Comparison of ENCODE assay signal across 11 mouse cellular contexts in genomic region chr11:19007068-19007467, GRCm38 (mm10). TPM values are rescaled to one million over a fixed set of nuclear protein-coding genes. Genes with fewer than 3 reads are reported as not detected.
DNase-seq lines count a peak whose midpoint lies in the region; ATAC-seq and TF ChIP-seq lines count a peak whose summit lies in the region.
"Had no signal": no experiment of that assay in that cellular context is flagged by ENCODE, and none has a peak within 500 bp of the region (broad histone marks: within the 10 kb centered on the region; RNA-seq: fewer than 3 reads in every experiment).

No protein-coding gene starts in this region.

- H3K36me3 ChIP-seq in liver, postnatal 0 days (replicated peaks; ENCODE audit: insufficient read depth, low read length): 0 out of 2 replicates have a peak, but pooled peaks cover 4% of the 10 kb centered on the region
- H3K36me3 ChIP-seq in liver, embryonic 11.5 days (ENCODE audit: control insufficient read depth, insufficient read depth, low read length): 0 out of 2 replicates have a peak, but pooled peaks cover 2% of the 10 kb centered on the region
- H3K36me3 ChIP-seq in embryonic facial prominence, embryonic 13.5 days: peaks cover 2% of the 10 kb centered on the region; the same call in 1 of the 2 replicates
- peaks cover 15% of the 10 kb centered on the region for H3K36me3 ChIP-seq in hindbrain, embryonic 13.5 days
- H3K36me3 ChIP-seq in neural tube, embryonic 14.5 days (ENCODE audit: control insufficient read depth, insufficient read depth, low read length): 0 out of 2 replicates have a peak, but pooled peaks cover 4% of the 10 kb centered on the region
- H3K36me3 ChIP-seq: embryonic facial prominence, embryonic 15.5 days; liver, embryonic 15.5 days had no signal

- no peak overlapping the region for H3K9ac ChIP-seq in liver, postnatal 0 days (replicated peaks)
- H3K9ac ChIP-seq in liver, embryonic 11.5 days (ENCODE audit: low read depth, low read length): no peak overlapping the region
- 0 out of 2 replicates have a peak overlapping the region, but pooled peaks have one; percentile 67 for H3K9ac ChIP-seq in embryonic facial prominence, embryonic 13.5 days
- peak overlapping the region; percentile 100 for H3K9ac ChIP-seq in hindbrain, embryonic 13.5 days
- peak overlapping the region; percentile 70 for H3K9ac ChIP-seq in neural tube, embryonic 14.5 days (replicated peaks; ENCODE audit: low read depth, low read length)
- H3K9ac ChIP-seq: embryonic facial prominence, embryonic 15.5 days; liver, embryonic 15.5 days had no signal

- 59% methylated on average over 5 of the region's 5 CpGs for WGBS in liver, postnatal 0 days (ENCODE audit: insufficient replicate concordance)
- 65% methylated on average over 5 of the region's 5 CpGs for WGBS in liver, embryonic 11.5 days
- 44% methylated on average over 5 of the region's 5 CpGs for WGBS in embryonic facial prominence, embryonic 13.5 days
- WGBS in hindbrain, embryonic 13.5 days: 34% methylated on average over 5 of the region's 5 CpGs
- WGBS in neural tube, embryonic 14.5 days: 35% methylated on average over 5 of the region's 5 CpGs

- TF ChIP-seq EP300 in liver, postnatal 0 days (IDR thresholded peaks at IDR 0.05; ENCODE audit: low read depth): no peak

- H3K27me3 ChIP-seq in liver, postnatal 0 days (ENCODE audit: insufficient read depth, low read length): no peaks in the 10 kb centered on the region
- H3K27me3 ChIP-seq in liver, embryonic 11.5 days (replicated peaks; ENCODE audit: control insufficient read depth, insufficient read depth, low read length): no peaks in the 10 kb centered on the region
- H3K27me3 ChIP-seq in embryonic facial prominence, embryonic 13.5 days: peaks cover 57% of the 10 kb centered on the region
- no peaks in the 10 kb centered on the region for H3K27me3 ChIP-seq in hindbrain, embryonic 13.5 days
- no peaks in the 10 kb centered on the region for H3K27me3 ChIP-seq in neural tube, embryonic 14.5 days (ENCODE audit: control insufficient read depth, insufficient read depth, low read length)
- H3K27me3 ChIP-seq: liver, embryonic 15.5 days had no signal

- H3K4me1 ChIP-seq in liver, postnatal 0 days (ENCODE audit: insufficient read depth): no peaks in the 10 kb centered on the region
- peaks cover 14% of the 10 kb centered on the region for H3K4me1 ChIP-seq in liver, embryonic 11.5 days (replicated peaks; ENCODE audit: control insufficient read depth, insufficient read depth, low read length)
- peaks cover 22% of the 10 kb centered on the region for H3K4me1 ChIP-seq in embryonic facial prominence, embryonic 13.5 days
- H3K4me1 ChIP-seq in hindbrain, embryonic 13.5 days (replicated peaks): peaks cover 64% of the 10 kb centered on the region
- peaks cover 42% of the 10 kb centered on the region for H3K4me1 ChIP-seq in neural tube, embryonic 14.5 days (ENCODE audit: control insufficient read depth, insufficient read depth, low read length)
- H3K4me1 ChIP-seq: liver, embryonic 15.5 days had no signal

- no peak for DNase-seq in liver, postnatal 0 days
- DNase-seq in liver, embryonic 11.5 days (ENCODE audit: low spot score): no peak
- DNase-seq in ovary, postnatal 36 days (ENCODE audit: low spot score): no peak
- DNase-seq: gastrocnemius, postnatal 14 days had no signal

- no peak for TF ChIP-seq CTCF in liver, postnatal 0 days (IDR thresholded peaks at IDR 0.05; ENCODE audit: low read depth)

- no peak overlapping the region for H3K4me2 ChIP-seq in liver, postnatal 0 days (ENCODE audit: low read depth, low read length)
- no peak overlapping the region; the same call in 1 of the 2 replicates for H3K4me2 ChIP-seq in liver, embryonic 11.5 days
- peak overlapping the region; percentile 62 for H3K4me2 ChIP-seq in embryonic facial prominence, embryonic 13.5 days
- peak overlapping the region; percentile 89 for H3K4me2 ChIP-seq in hindbrain, embryonic 13.5 days
- peak overlapping the region; percentile 96 for H3K4me2 ChIP-seq in neural tube, embryonic 14.5 days (ENCODE audit: low read depth, low read length)
- H3K4me2 ChIP-seq: liver, embryonic 15.5 days had no signal

- ATAC-seq in liver, postnatal 0 days: no peak
- no peak for ATAC-seq in liver, embryonic 11.5 days (replicated peaks; ENCODE audit: low FRiP score)
- no peak for ATAC-seq in embryonic facial prominence, embryonic 13.5 days (ENCODE audit: insufficient number of reproducible peaks, insufficient read depth, low FRiP score, low TSS enrichment, low read depth)
- no peak for ATAC-seq in hindbrain, embryonic 13.5 days (ENCODE audit: low FRiP score)
- no peak for ATAC-seq in neural tube, embryonic 14.5 days (ENCODE audit: low read depth)
- no peak for ATAC-seq in granulocyte monocyte progenitor cell, adult 5-6 weeks (replicated peaks; ENCODE audit: poor library complexity, severe bottlenecking)

- no peak overlapping the region for H3K4me3 ChIP-seq in liver, postnatal 0 days (ENCODE audit: low read depth, low read length)
- H3K4me3 ChIP-seq in liver, embryonic 11.5 days (ENCODE audit: low read depth, low read length): no peak overlapping the region
- H3K4me3 ChIP-seq in embryonic facial prominence, embryonic 13.5 days: no peak overlapping the region
- H3K4me3 ChIP-seq in hindbrain, embryonic 13.5 days: peak overlapping the region; percentile 85
- H3K4me3 ChIP-seq in neural tube, embryonic 14.5 days (ENCODE audit: low read depth, low read length): peak overlapping the region; percentile 75
- H3K4me3 ChIP-seq: layer of hippocampus, adult 2 months; liver, embryonic 15.5 days had no signal

- H3K27ac ChIP-seq in liver, postnatal 0 days (ENCODE audit: low read depth): 0 out of 2 replicates have a peak overlapping the region, but pooled peaks have one; percentile 1
- H3K27ac ChIP-seq in liver, embryonic 11.5 days (ENCODE audit: low read depth, low read length): no peak overlapping the region
- H3K27ac ChIP-seq in embryonic facial prominence, embryonic 13.5 days: peak overlapping the region; percentile 62; the same call in 1 of the 2 replicates
- H3K27ac ChIP-seq in hindbrain, embryonic 13.5 days: peak overlapping the region; percentile 100
- peak overlapping the region; percentile 85 for H3K27ac ChIP-seq in neural tube, embryonic 14.5 days (ENCODE audit: low read depth, low read length)
- H3K27ac ChIP-seq: layer of hippocampus, adult 2 months; liver, embryonic 15.5 days had no signal

- H3K9me3 ChIP-seq in liver, postnatal 0 days (ENCODE audit: low read length): no peaks in the 10 kb centered on the region
- H3K9me3 ChIP-seq in liver, embryonic 11.5 days (ENCODE audit: control insufficient read depth, low read length): no peaks in the 10 kb centered on the region
- no peaks in the 10 kb centered on the region for H3K9me3 ChIP-seq in embryonic facial prominence, embryonic 13.5 days
- no peaks in the 10 kb centered on the region for H3K9me3 ChIP-seq in hindbrain, embryonic 13.5 days
- H3K9me3 ChIP-seq in neural tube, embryonic 14.5 days (ENCODE audit: control insufficient read depth, low read length): no peaks in the 10 kb centered on the region
- H3K9me3 ChIP-seq: embryonic facial prominence, embryonic 15.5 days; liver, embryonic 15.5 days had no signal

RNA-seq across cellular contexts. Expression of gene Meis1, which starts 11.7 kb away (rescaled TPM):
- polyA plus RNA-seq in liver, postnatal 0 days (2015; fragmentation: Nextera tagmentation; extraction: Ambion mirVana): 6.7 TPM in 2 replicates
- 44.7 and 46.6 TPM in 2 replicates for polyA plus RNA-seq in liver, embryonic 11.5 days (2014; fragmentation: Nextera tagmentation; extraction: Ambion mirVana)
- 47.4 and 59.0 TPM in 2 replicates for polyA plus RNA-seq in embryonic facial prominence, embryonic 13.5 days (2015; fragmentation: Nextera tagmentation; extraction: Ambion mirVana)
- 211 and 212 TPM in 2 replicates for polyA plus RNA-seq in hindbrain, embryonic 13.5 days (2015; fragmentation: Nextera tagmentation; extraction: Ambion mirVana)
- polyA plus RNA-seq in neural tube, embryonic 14.5 days (2014; fragmentation: Nextera tagmentation; extraction: Ambion mirVana): 170 and 186 TPM in 2 replicates
- total RNA-seq in granulocyte monocyte progenitor cell, adult 5-6 weeks (2014; fragmentation: Nextera tagmentation): 12.6 and 24.4 TPM in 2 replicates
- 15.4 and 17.6 TPM in 2 replicates for total RNA-seq in granulocyte monocyte progenitor cell, adult 5-6 weeks (2017)

Comparison
In these comparisons a context has a peak if more than half of its experiments do, and no peak if none do; other contexts are left out.
1. H3K4me2 ChIP-seq: peak in embryonic facial prominence, embryonic 13.5 days (single experiment), hindbrain, embryonic 13.5 days (single experiment) and neural tube, embryonic 14.5 days (single experiment); none in liver, postnatal 0 days (single experiment) and liver, embryonic 11.5 days (single experiment).
2. H3K4me3 ChIP-seq: peak in hindbrain, embryonic 13.5 days (single experiment) and neural tube, embryonic 14.5 days (single experiment); none in liver, postnatal 0 days (single experiment), liver, embryonic 11.5 days (single experiment) and embryonic facial prominence, embryonic 13.5 days (single experiment).
3. H3K9ac ChIP-seq: peak in embryonic facial prominence, embryonic 13.5 days (single experiment), hindbrain, embryonic 13.5 days (single experiment) and neural tube, embryonic 14.5 days (single experiment); none in liver, postnatal 0 days (single experiment) and liver, embryonic 11.5 days (single experiment).